Comparison of ENCODE assay signal across 8 mouse cellular contexts in the genomic region with DNA sequence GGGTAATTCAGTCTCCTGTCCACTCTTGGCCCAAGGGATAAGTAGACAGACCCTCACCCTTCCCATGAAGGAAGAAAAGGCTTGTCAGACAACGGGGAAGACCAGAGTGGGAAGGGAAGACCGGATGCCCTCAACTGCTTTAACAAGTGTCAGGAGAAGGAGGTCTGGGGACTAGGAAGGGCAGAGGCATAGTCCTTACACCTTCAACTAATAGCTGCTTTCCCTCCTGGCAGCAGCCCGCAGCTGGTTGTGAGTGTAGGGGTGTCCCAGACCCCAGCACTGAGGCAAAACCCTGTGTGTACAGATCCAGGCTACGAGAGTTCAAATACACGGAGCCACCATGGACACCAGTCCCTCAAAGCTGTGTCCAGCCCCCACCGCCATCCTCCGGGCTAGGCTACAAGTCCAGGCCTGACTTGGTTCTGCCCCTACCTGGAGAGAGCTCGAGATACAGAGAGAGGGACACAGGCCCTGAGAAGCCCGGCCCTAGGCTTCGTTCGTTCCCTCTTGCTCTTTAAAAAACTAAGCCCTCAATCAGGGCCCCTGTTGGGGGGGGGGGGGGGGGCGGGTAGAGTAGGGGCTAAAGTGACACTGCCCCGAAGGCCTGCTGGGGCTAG. TPM values are rescaled to one million over a fixed set of nuclear protein-coding genes. Genes with fewer than 3 reads are reported as not detected.
A peak's percentile ranks its signal among the peaks of the same experiment; 100 is the strongest.
DNase-seq lines count a peak whose midpoint lies in the region; ATAC-seq and TF ChIP-seq lines count a peak whose summit lies in the region.

No protein-coding gene starts in this region.

- H3K27me3 ChIP-seq in embryonic facial prominence, embryonic 11.5 days (ENCODE audit: control insufficient read depth, insufficient read depth, low read length), result no peaks in the 10 kb centered on the region; the same call in 1 of the 2 replicates
- H3K27me3 ChIP-seq in hindbrain, embryonic 16.5 days (replicated peaks; ENCODE audit: control insufficient read depth, insufficient read depth, low read length), result peaks cover 15% of the 10 kb centered on the region
- peaks cover 11% of the 10 kb centered on the region for H3K27me3 ChIP-seq in midbrain, postnatal 0 days (ENCODE audit: insufficient read depth, low read length)

- H3K9ac ChIP-seq in embryonic facial prominence, embryonic 11.5 days (replicated peaks; ENCODE audit: low read length), result peak overlapping the region; percentile 95
- peak overlapping the region; percentile 73 for H3K9ac ChIP-seq in hindbrain, embryonic 16.5 days (ENCODE audit: low read depth, low read length)
- peak overlapping the region; percentile 62; the same call in 1 of the 2 replicates for H3K9ac ChIP-seq in midbrain, postnatal 0 days (replicated peaks; ENCODE audit: low read length, poor library complexity, severe bottlenecking)

- no peak for DNase-seq in layer of hippocampus, adult 2 months (ENCODE audit: low spot score in 2 of 2)
- DNase-seq in layer of hippocampus, postnatal 25 days (ENCODE audit: extremely low spot score in 1 of 2, low spot score in 1 of 2), result no peak
- no peak for DNase-seq in embryonic facial prominence, embryonic 11.5 days (ENCODE audit: low spot score)
- no peak for DNase-seq in midbrain, postnatal 0 days (ENCODE audit: low spot score)
- no peak for DNase-seq in MN1 (ENCODE audit: low spot score)
- DNase-seq in left cerebral cortex, postnatal 25 days (ENCODE audit: low spot score in 2 of 2), result no peak

- peaks cover 26% of the 10 kb centered on the region for H3K4me1 ChIP-seq in embryonic facial prominence, embryonic 11.5 days (ENCODE audit: control insufficient read depth, insufficient read depth, low read length)
- H3K4me1 ChIP-seq in hindbrain, embryonic 16.5 days (ENCODE audit: control insufficient read depth, insufficient read depth, low read depth, low read length), result peaks cover 18% of the 10 kb centered on the region
- peaks cover 6% of the 10 kb centered on the region; the same call in 1 of the 2 replicates for H3K4me1 ChIP-seq in midbrain, postnatal 0 days (ENCODE audit: insufficient read depth, low read length)

- WGBS in embryonic facial prominence, embryonic 11.5 days, result 8% methylated on average over 13 of the region's 13 CpGs
- 17% methylated on average over 11 of the region's 13 CpGs for WGBS in hindbrain, embryonic 16.5 days
- 27% methylated on average over 11 of the region's 13 CpGs for WGBS in midbrain, postnatal 0 days

- peak overlapping the region; percentile 82 for H3K4me2 ChIP-seq in embryonic facial prominence, embryonic 11.5 days (ENCODE audit: low read depth, low read length)
- peak overlapping the region; percentile 92 for H3K4me2 ChIP-seq in hindbrain, embryonic 16.5 days (ENCODE audit: low read length)
- peak overlapping the region; percentile 97 for H3K4me2 ChIP-seq in midbrain, postnatal 0 days (ENCODE audit: low read depth, low read length, poor library complexity, severe bottlenecking)

- intact Hi-C loops in left cerebral cortex, postnatal 25 days (cut with DNase I), result no loop called here

- H3K4me3 ChIP-seq in layer of hippocampus, adult 2 months, result peak overlapping the region; percentile 61
- H3K4me3 ChIP-seq in embryonic facial prominence, embryonic 11.5 days (ENCODE audit: low read depth, low read length), result peak overlapping the region; percentile 90
- H3K4me3 ChIP-seq in hindbrain, embryonic 16.5 days (ENCODE audit: low read length), result peak overlapping the region; percentile 66
- peak overlapping the region; percentile 49 for H3K4me3 ChIP-seq in midbrain, postnatal 0 days (ENCODE audit: low read depth, low read length)

- no peak for ATAC-seq in embryonic facial prominence, embryonic 11.5 days (replicated peaks; ENCODE audit: insufficient number of reproducible peaks, low FRiP score, low TSS enrichment, low read depth)
- no peak for ATAC-seq in hindbrain, embryonic 16.5 days
- ATAC-seq in midbrain, postnatal 0 days (ENCODE audit: low FRiP score), result no peak
- ATAC-seq in CD4-positive, CD25-positive, alpha-beta regulatory T cell, adult 4 months, result no peak

- TF ChIP-seq CTCF in layer of hippocampus, adult 2 months (conservative IDR thresholded peaks at IDR 0.05), result no peak
- no peak for TF ChIP-seq CTCF in midbrain, postnatal 0 days (IDR thresholded peaks at IDR 0.05)

- H3K27ac ChIP-seq in layer of hippocampus, adult 2 months, result no peak overlapping the region; the same call in 1 of the 2 replicates
- H3K27ac ChIP-seq in embryonic facial prominence, embryonic 11.5 days (replicated peaks; ENCODE audit: low read depth, low read length), result peak overlapping the region; percentile 96; the same call in 1 of the 2 replicates
- H3K27ac ChIP-seq in hindbrain, embryonic 16.5 days (ENCODE audit: low read depth, low read length), result no peak overlapping the region
- no peak overlapping the region for H3K27ac ChIP-seq in midbrain, postnatal 0 days (ENCODE audit: low read depth, low read length)

- H3K9me3 ChIP-seq in embryonic facial prominence, embryonic 11.5 days (replicated peaks; ENCODE audit: control insufficient read depth, low read length), result no peaks in the 10 kb centered on the region
- no peaks in the 10 kb centered on the region for H3K9me3 ChIP-seq in hindbrain, embryonic 16.5 days (ENCODE audit: control insufficient read depth, low read length)
- no peaks in the 10 kb centered on the region for H3K9me3 ChIP-seq in midbrain, postnatal 0 days (ENCODE audit: low read length)

- H3K36me3 ChIP-seq in embryonic facial prominence, embryonic 11.5 days (replicated peaks; ENCODE audit: control insufficient read depth, insufficient read depth, low read depth, low read length), result no peaks in the 10 kb centered on the region
- no peaks in the 10 kb centered on the region for H3K36me3 ChIP-seq in hindbrain, embryonic 16.5 days (ENCODE audit: control insufficient read depth, insufficient read depth, low read length)
- no peaks in the 10 kb centered on the region for H3K36me3 ChIP-seq in midbrain, postnatal 0 days (ENCODE audit: insufficient read depth, low read length)

RNA-seq across cellular contexts. Expression of a gene that starts 1.2 kb away (rescaled TPM):
- 1 to 10 TPM; 3.0 to 3.2 TPM for total RNA-seq in layer of hippocampus, adult 2 months (2021)
- total RNA-seq in layer of hippocampus, postnatal 25 days (2021), result 1 to 10 TPM; 2.2 to 4.0 TPM
- polyA plus RNA-seq in embryonic facial prominence, embryonic 11.5 days (2014; fragmentation: Nextera tagmentation; extraction: Ambion mirVana), result 8.6 and 9.0 TPM in 2 replicates
- 1.4 and 2.0 TPM in 2 replicates for polyA plus RNA-seq in hindbrain, embryonic 16.5 days (2015; fragmentation: Nextera tagmentation; extraction: Ambion mirVana)
- total RNA-seq in midbrain, postnatal 0 days (2014; rRNA removed), result 4.8 and 5.4 TPM in 2 replicates
- 1.2 and 1.3 TPM in 2 replicates for polyA plus RNA-seq in midbrain, postnatal 0 days (2015; fragmentation: Nextera tagmentation; extraction: Ambion mirVana)
- not detected for polyA plus RNA-seq in CD4-positive, CD25-positive, alpha-beta regulatory T cell, adult 4 months (2017; shearing (Covaris generic))
- total RNA-seq in left cerebral cortex, postnatal 25 days (2021), result 1 to 10 TPM; 2.2 to 3.1 TPM

RNA-seq across cellular contexts. Expression of a gene that starts 15.7 kb away (rescaled TPM):
- total RNA-seq in layer of hippocampus, adult 2 months (2021), result not detected
- not detected for total RNA-seq in layer of hippocampus, postnatal 25 days (2021)
- polyA plus RNA-seq in embryonic facial prominence, embryonic 11.5 days (2014; fragmentation: Nextera tagmentation; extraction: Ambion mirVana), result 3.4 and 3.6 TPM in 2 replicates
- 1.5 and 1.6 TPM in 2 replicates for polyA plus RNA-seq in hindbrain, embryonic 16.5 days (2015; fragmentation: Nextera tagmentation; extraction: Ambion mirVana)
- total RNA-seq in midbrain, postnatal 0 days (2014; rRNA removed), result 0.80 and 1.0 TPM in 2 replicates
- polyA plus RNA-seq in midbrain, postnatal 0 days (2015; fragmentation: Nextera tagmentation; extraction: Ambion mirVana), result 1.1 TPM in 2 replicates
- under 1 TPM in 1 of 2 experiments, not detected in 1; 0.34 TPM for polyA plus RNA-seq in CD4-positive, CD25-positive, alpha-beta regulatory T cell, adult 4 months (2017; shearing (Covaris generic))
- total RNA-seq in left cerebral cortex, postnatal 25 days (2021), result not detected

RNA-seq across cellular contexts. Expression of a gene that starts 21.1 kb away (rescaled TPM):
- 100 to 1,000 TPM; 345 to 350 TPM for total RNA-seq in layer of hippocampus, adult 2 months (2021)
- 100 to 1,000 TPM; 353 to 376 TPM for total RNA-seq in layer of hippocampus, postnatal 25 days (2021)
- 562 and 613 TPM in 2 replicates for polyA plus RNA-seq in embryonic facial prominence, embryonic 11.5 days (2014; fragmentation: Nextera tagmentation; extraction: Ambion mirVana)
- polyA plus RNA-seq in hindbrain, embryonic 16.5 days (2015; fragmentation: Nextera tagmentation; extraction: Ambion mirVana), result 287 and 323 TPM in 2 replicates
- total RNA-seq in midbrain, postnatal 0 days (2014; rRNA removed), result 810 and 1,016 TPM in 2 replicates
- polyA plus RNA-seq in midbrain, postnatal 0 days (2015; fragmentation: Nextera tagmentation; extraction: Ambion mirVana), result 347 and 365 TPM in 2 replicates
- 100 to 1,000 TPM; 798 to 811 TPM for polyA plus RNA-seq in CD4-positive, CD25-positive, alpha-beta regulatory T cell, adult 4 months (2017; shearing (Covaris generic))
- total RNA-seq in left cerebral cortex, postnatal 25 days (2021), result 100 to 1,000 TPM; 305 to 310 TPM

RNA-seq across cellular contexts. Expression of a gene that starts 36.1 kb away (rescaled TPM):
- total RNA-seq in layer of hippocampus, adult 2 months (2021), result 10 to 100 TPM; 30.3 to 34.9 TPM
- total RNA-seq in layer of hippocampus, postnatal 25 days (2021), result 10 to 100 TPM; 22.6 to 27.1 TPM
- 18.8 and 21.2 TPM in 2 replicates for polyA plus RNA-seq in embryonic facial prominence, embryonic 11.5 days (2014; fragmentation: Nextera tagmentation; extraction: Ambion mirVana)
- polyA plus RNA-seq in hindbrain, embryonic 16.5 days (2015; fragmentation: Nextera tagmentation; extraction: Ambion mirVana), result 25.0 and 25.7 TPM in 2 replicates
- 33.4 and 33.6 TPM in 2 replicates for total RNA-seq in midbrain, postnatal 0 days (2014; rRNA removed)
- 26.1 and 28.6 TPM in 2 replicates for polyA plus RNA-seq in midbrain, postnatal 0 days (2015; fragmentation: Nextera tagmentation; extraction: Ambion mirVana)
- 1 to 10 TPM; 3.7 to 7.7 TPM for polyA plus RNA-seq in CD4-positive, CD25-positive, alpha-beta regulatory T cell, adult 4 months (2017; shearing (Covaris generic))
- 10 to 100 TPM; 24.0 to 25.7 TPM for total RNA-seq in left cerebral cortex, postnatal 25 days (2021)
